Mouse (Mus musculus) kidney, embryonic 15.5 days (tissue): Measurements from ENCODE around the gene Flii. TPM values are rescaled to one million over a fixed set of nuclear protein-coding genes. Genes with fewer than 3 reads are reported as not detected.

ENCODE experiments used
- ATAC-seq: fragments of 200-750 bp; cut with Nextera tagmentation; replicated peaks from 2 replicates; pipeline ENCODE4 v1.8.0; 2017; ENCODE audit warnings: moderate TSS enrichment; ENCODE audit not compliant: low FRiP score
- H3K27ac ChIP-seq: fragments of 300-500 bp; sonication (generic); 2 replicates; pipeline ENCODE4 v1.5.1; 2015; ENCODE audit warnings: mild to moderate bottlenecking, inconsistent platforms
- H3K27me3 ChIP-seq: fragments of 300-500 bp; sonication (generic); 2 replicates; pipeline ENCODE4 v1.6.1; 2015; ENCODE audit warnings: inconsistent platforms
- H3K36me3 ChIP-seq: fragments of 300-500 bp; sonication (generic); 2 replicates; pipeline ENCODE4 v1.6.1; 2015; ENCODE audit warnings: inconsistent platforms
- H3K4me1 ChIP-seq: fragments of 300-500 bp; sonication (generic); 2 replicates; pipeline ENCODE4 v1.6.1; 2015; ENCODE audit warnings: inconsistent platforms
- H3K4me2 ChIP-seq: fragments of 300-500 bp; sonication (generic); 2 replicates; pipeline ENCODE4 v1.6.1; 2015; ENCODE audit warnings: moderate library complexity, mild to moderate bottlenecking, inconsistent platforms
- H3K4me3 ChIP-seq: fragments of 300-500 bp; sonication (generic); replicated peaks from 2 replicates; pipeline ENCODE4 v1.5.1; 2015; ENCODE audit warnings: mild to moderate bottlenecking, inconsistent platforms
- H3K9ac ChIP-seq: fragments of 300-500 bp; sonication (generic); 2 replicates; pipeline ENCODE4 v1.6.1; 2015; ENCODE audit warnings: mild to moderate bottlenecking, inconsistent platforms
- H3K9me3 ChIP-seq: fragments of 300-500 bp; sonication (generic); replicated peaks from 2 replicates; pipeline ENCODE4 v1.6.1; 2016; ENCODE audit warnings: inconsistent platforms
- WGBS: fragments of 180-500 bp; shearing (Covaris S2); methylation state at CpG from one replicate; pipeline ENCODE4 v1.1.7; 2015; ENCODE audit warnings: mixed read lengths; 5-methylcytosine and 5-hydroxymethylcytosine counted together
- polyA plus RNA-seq: library from polyadenylated mRNA; unstranded; fragments of >200 nt; fragmentation: Nextera tagmentation; extraction: Ambion mirVana; gene quantifications from 2 replicates; pipeline ENCODE4 v1.2.1, GENCODE M21; 2015

Gene Flii
- polyA plus RNA-seq: 78.1 and 79.0 TPM in 2 replicates

- peak; percentile 82 for ATAC-seq
- peak within 1 kb of the TSS; percentile 93 for H3K27ac ChIP-seq
These were observed at the start of gene Flii for GRCm38 (mm10) chr11:60726601-60727391. TSS of gene Flii (minus strand) at chr11:60727263.

GRCm38 (mm10) chr11:60776107-60776828 is 49.2 kb upstream of the Flii start:
- peak overlapping the region; percentile 95 for H3K27ac ChIP-seq
- peaks cover 52% of the 10 kb centered on the region for H3K4me1 ChIP-seq
- peak overlapping the region; percentile 92 for H3K4me3 ChIP-seq
- peak overlapping the region; percentile 79 for H3K9ac ChIP-seq
- peaks cover 31% of the 10 kb centered on the region for H3K36me3 ChIP-seq
- peak overlapping the region; percentile 86 for H3K4me2 ChIP-seq
- no peaks in the 10 kb centered on the region for H3K27me3 ChIP-seq
- 2% methylated on average over 17 of the region's 17 CpGs for WGBS
- no peaks in the 10 kb centered on the region for H3K9me3 ChIP-seq
- ATAC-seq: no peak

More at GRCm38 (mm10) chr11:60726601-60727391, at the start of gene Flii:
- WGBS: under 1% methylated on average over 64 of the region's 71 CpGs
- Histone ChIP-seq H3K9me3 (no peaks in the 10 kb centered on the region), H3K27me3 (no peaks in the 10 kb centered on the region), H3K36me3 (peaks cover 47% of the 10 kb centered on the region), H3K4me3 (peak within 1 kb of the TSS; percentile 84), H3K9ac (peak within 1 kb of the TSS; percentile 86), H3K4me2 (peak within 1 kb of the TSS; percentile 62), H3K4me1 (peaks cover 32% of the 10 kb centered on the region)

GRCm38 (mm10) chr11:60775578-60775977 is 48.5 kb upstream of the Flii start:
- H3K27me3 ChIP-seq: no peaks in the 10 kb centered on the region
- 48% methylated on average over 6 of the region's 6 CpGs for WGBS
- no peak overlapping the region; the same call in 1 of the 2 replicates for H3K9ac ChIP-seq
- H3K27ac ChIP-seq: no peak overlapping the region
- no peak for ATAC-seq
- H3K4me1 ChIP-seq: peaks cover 46% of the 10 kb centered on the region
- H3K9me3 ChIP-seq: no peaks in the 10 kb centered on the region
- H3K4me3 ChIP-seq: peak overlapping the region; percentile 92
- H3K4me2 ChIP-seq: peak overlapping the region; percentile 86
- peaks cover 24% of the 10 kb centered on the region for H3K36me3 ChIP-seq

- no peak overlapping the region for H3K4me3 ChIP-seq
- H3K9ac ChIP-seq: no peak overlapping the region
- WGBS: 85% methylated on average over 1 of the region's 1 CpGs
These were observed 47.8 kb upstream of the Flii start for GRCm38 (mm10) chr11:60774841-60775240.

GRCm38 (mm10) chr11:60774158-60774689 is 47.2 kb upstream of the Flii start:
- Histone ChIP-seq H3K27ac (no peak overlapping the region), H3K4me3 (no peak overlapping the region), H3K9me3 (no peaks in the 10 kb centered on the region), H3K27me3 (no peaks in the 10 kb centered on the region), H3K4me2 (no peak overlapping the region), H3K9ac (no peak overlapping the region), H3K36me3 (peaks cover 10% of the 10 kb centered on the region), H3K4me1 (peaks cover 32% of the 10 kb centered on the region)
- no peak for ATAC-seq
- 90% methylated on average over 3 of the region's 3 CpGs for WGBS

More at GRCm38 (mm10) chr11:60774841-60775240, 47.8 kb upstream of the Flii start:
- H3K4me1 ChIP-seq: peaks cover 38% of the 10 kb centered on the region
- H3K4me2 ChIP-seq: peak overlapping the region; percentile 86; the same call in 1 of the 2 replicates
- no peak for ATAC-seq
- H3K27me3 ChIP-seq: no peaks in the 10 kb centered on the region
- H3K27ac ChIP-seq: no peak overlapping the region
- H3K36me3 ChIP-seq: peaks cover 16% of the 10 kb centered on the region
- H3K9me3 ChIP-seq: no peaks in the 10 kb centered on the region

GRCm38 (mm10) chr11:60772161-60772560 is 45.1 kb upstream of the Flii start:
- H3K27ac ChIP-seq: no peak overlapping the region
- H3K27me3 ChIP-seq: no peaks in the 10 kb centered on the region
- H3K4me1 ChIP-seq: peaks cover 18% of the 10 kb centered on the region
- no peak overlapping the region for H3K9ac ChIP-seq
- H3K36me3 ChIP-seq: no peaks in the 10 kb centered on the region
- no peak for ATAC-seq
- no peak overlapping the region for H3K4me3 ChIP-seq
- WGBS: 85% methylated on average over 4 of the region's 4 CpGs
- no peak overlapping the region for H3K4me2 ChIP-seq
- no peaks in the 10 kb centered on the region for H3K9me3 ChIP-seq

- no peak for ATAC-seq
- H3K4me3 ChIP-seq: no peak overlapping the region
- no peak overlapping the region for H3K4me2 ChIP-seq
- H3K27me3 ChIP-seq: no peaks in the 10 kb centered on the region
- WGBS: 85% methylated on average over 3 of the region's 3 CpGs
- 0 out of 2 replicates have a peak, but pooled peaks cover 6% of the 10 kb centered on the region for H3K36me3 ChIP-seq
- H3K4me1 ChIP-seq: peaks cover 11% of the 10 kb centered on the region
- H3K9me3 ChIP-seq: no peaks in the 10 kb centered on the region
- H3K27ac ChIP-seq: no peak overlapping the region
- H3K9ac ChIP-seq: no peak overlapping the region
These were observed 43.7 kb upstream of the Flii start for GRCm38 (mm10) chr11:60770776-60771175.

GRCm38 (mm10) chr11:60769322-60769721 is 42.3 kb upstream of the Flii start:
- no peak overlapping the region for H3K4me2 ChIP-seq
- H3K9ac ChIP-seq: no peak overlapping the region
- 90% methylated on average over 2 of the region's 2 CpGs for WGBS
- no peaks in the 10 kb centered on the region for H3K9me3 ChIP-seq
- no peaks in the 10 kb centered on the region for H3K4me1 ChIP-seq
- no peak for ATAC-seq
- H3K27ac ChIP-seq: no peak overlapping the region
- no peaks in the 10 kb centered on the region for H3K27me3 ChIP-seq
- no peak overlapping the region for H3K4me3 ChIP-seq
- H3K36me3 ChIP-seq: peaks cover 9% of the 10 kb centered on the region; the same call in 1 of the 2 replicates

GRCm38 (mm10) chr11:60766969-60767368 is 39.9 kb upstream of the Flii start:
- Histone ChIP-seq H3K4me1 (no peaks in the 10 kb centered on the region), H3K9me3 (no peaks in the 10 kb centered on the region), H3K4me3 (no peak overlapping the region), H3K36me3 (peaks cover 18% of the 10 kb centered on the region), H3K27me3 (no peaks in the 10 kb centered on the region), H3K27ac (no peak overlapping the region), H3K9ac (no peak overlapping the region), H3K4me2 (no peak overlapping the region)
- no peak for ATAC-seq
- 88% methylated on average over 4 of the region's 4 CpGs for WGBS

- no peaks in the 10 kb centered on the region for H3K4me1 ChIP-seq
- 85% methylated on average over 3 of the region's 3 CpGs for WGBS
- H3K27ac ChIP-seq: no peak overlapping the region
- H3K9me3 ChIP-seq: no peaks in the 10 kb centered on the region
- H3K9ac ChIP-seq: no peak overlapping the region
- no peak overlapping the region for H3K4me3 ChIP-seq
- no peak overlapping the region for H3K4me2 ChIP-seq
- ATAC-seq: no peak
- no peaks in the 10 kb centered on the region for H3K27me3 ChIP-seq
- H3K36me3 ChIP-seq: peaks cover 64% of the 10 kb centered on the region
These were observed 34.6 kb upstream of the Flii start for GRCm38 (mm10) chr11:60761681-60762080.

- Histone ChIP-seq H3K4me2 (no peak overlapping the region), H3K27ac (no peak overlapping the region), H3K36me3 (peaks cover 91% of the 10 kb centered on the region), H3K4me3 (no peak overlapping the region), H3K4me1 (no peaks in the 10 kb centered on the region), H3K27me3 (no peaks in the 10 kb centered on the region), H3K9ac (no peak overlapping the region), H3K9me3 (no peaks in the 10 kb centered on the region)
- 97% methylated on average over 7 of the region's 7 CpGs for WGBS
- no peak for ATAC-seq
These were observed 28.5 kb upstream of the Flii start for GRCm38 (mm10) chr11:60755570-60755969.

- Histone ChIP-seq H3K4me1 (no peaks in the 10 kb centered on the region), H3K36me3 (peaks cover 71% of the 10 kb centered on the region), H3K27ac (no peak overlapping the region), H3K9me3 (no peaks in the 10 kb centered on the region), H3K4me2 (no peak overlapping the region), H3K27me3 (no peaks in the 10 kb centered on the region), H3K4me3 (no peak overlapping the region), H3K9ac (no peak overlapping the region)
- WGBS: 88% methylated on average over 3 of the region's 3 CpGs
- ATAC-seq: no peak
These were observed 13.3 kb upstream of the Flii start for GRCm38 (mm10) chr11:60740321-60740720.
